Mouse (Mus musculus): Measurements from ENCODE around the gene 5730480H06Rik.

5730480H06Rik gene

GRCm38 (mm10) chr5:48421957-48422356, 94.2 kb downstream of the 5730480H06Rik start:
- DNase-seq (ENCODE audit: low spot score in 2 of 2), result no peak

DNA sequence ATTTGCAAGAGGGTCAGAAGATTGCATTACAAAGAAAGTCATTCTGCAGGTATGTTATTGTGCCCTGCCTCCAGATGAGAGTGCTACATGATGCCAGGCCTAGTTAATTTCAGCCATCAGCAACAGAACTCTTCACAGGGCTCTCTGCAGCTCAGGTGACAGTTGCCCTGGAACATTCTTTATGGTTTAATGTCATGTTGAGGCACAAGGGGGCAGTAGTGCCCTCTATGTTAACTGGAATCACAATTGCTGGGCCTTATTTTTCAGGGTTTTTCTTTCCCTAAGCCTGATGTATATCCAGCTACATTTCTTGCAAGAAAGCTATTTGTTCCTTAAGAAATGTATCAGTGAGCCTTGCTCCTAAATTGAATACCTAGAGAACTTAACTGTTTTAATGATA, 102.7 kb downstream of the 5730480H06Rik start:
- DNase-seq (ENCODE audit: low spot score in 2 of 2), result no peak

- DNase-seq (ENCODE audit: low spot score in 2 of 2), result no peak
These were observed 121.1 kb downstream of the 5730480H06Rik start for GRCm38 (mm10) chr5:48448888-48449287.

- no peak for DNase-seq (ENCODE audit: low spot score in 2 of 2)
These were observed 132.5 kb downstream of the 5730480H06Rik start for GRCm38 (mm10) chr5:48460221-48460620.
